Mouse (Mus musculus) G1E (cell line): ENCODE results near the gene Brms1. TPM values are rescaled to one million over a fixed set of nuclear protein-coding genes. Genes with fewer than 3 reads are reported as not detected.

Experiments used
- ATAC-seq: 2 replicates; pipeline ENCODE4 v1.8.0; 2016; ENCODE audit warnings: mild to moderate bottlenecking; ENCODE audit not compliant: insufficient number of reproducible peaks, poor library complexity, low FRiP score, severe bottlenecking; ENCODE audit errors: extremely low read depth
- DNase-seq: peaks from one replicate; pipeline ENCODE4 v3.0.0; 2012; ENCODE audit warnings: low spot score
- H3K27me3 ChIP-seq: 2 replicates; pipeline ENCODE4 v1.6.1; 2012; ENCODE audit warnings: mild to moderate bottlenecking, low read length, inconsistent platforms; ENCODE audit not compliant: insufficient read depth
- H3K36me3 ChIP-seq: replicated peaks from 2 replicates; pipeline ENCODE3; 2012; ENCODE audit warnings: mild to moderate bottlenecking, inconsistent platforms
- H3K4me1 ChIP-seq: 2 replicates; pipeline ENCODE4 v1.6.1; 2012; ENCODE audit warnings: low read depth, low read length, inconsistent platforms, mixed read lengths; ENCODE audit not compliant: insufficient read depth
- H3K4me3 ChIP-seq: 2 replicates; pipeline ENCODE4 v1.5.1; 2012; ENCODE audit warnings: low read depth, mild to moderate bottlenecking, inconsistent platforms, low read length, moderate library complexity, mixed read lengths
- H3K9me3 ChIP-seq: replicated peaks from 2 replicates; pipeline ENCODE4 v1.6.1; 2012; ENCODE audit warnings: inconsistent platforms
- CTCF ChIP-seq: IDR thresholded peaks from 2 replicates; pipeline ENCODE4 v1.5.1; 2012; ENCODE audit warnings: low read depth, low read length, inconsistent platforms, mixed read lengths
- GATA1 ChIP-seq: IDR thresholded peaks from 2 replicates; pipeline ENCODE4 v1.6.1; 2012; ENCODE audit warnings: borderline replicate concordance, low read length, inconsistent platforms, mixed read lengths
- GATA2 ChIP-seq: IDR thresholded peaks from 2 replicates; pipeline ENCODE4 v1.6.1; 2012; ENCODE audit warnings: low read depth, low read length, inconsistent platforms, borderline replicate concordance
- POLR2AphosphoS5 ChIP-seq: IDR thresholded peaks from 2 replicates; pipeline ENCODE4 v1.6.1; 2012; ENCODE audit warnings: low read depth, low read length, inconsistent platforms; ENCODE audit not compliant: insufficient replicate concordance
- TAL1 ChIP-seq: conservative IDR thresholded peaks from 2 replicates; pipeline ENCODE4 v1.6.1; 2012; ENCODE audit warnings: low read depth, low read length, inconsistent platforms, mixed read lengths
- polyA plus RNA-seq: library from polyadenylated mRNA; stranded (reverse); fragments of >175 nt; gene quantifications from 2 replicates; pipeline ENCODE4 v1.2.3, GENCODE M21; 2012
- total RNA-seq, 2 experiments: library from RNA; stranded (forward) in 1 of 2; stranded (reverse) in 1 of 2; fragments of 200-1000 nt in 1 of 2; fragments of >200 nt in 1 of 2; fragmentation: Nextera tagmentation in 1 of 2; gene quantifications; 2 replicates each; pipeline ENCODE4 v1.2.3; 2014 to 2017

Brms1 gene
- total and polyA plus RNA-seq, 3 experiments = 15.4 to 88.7 (median 18.8) TPM

DNA sequence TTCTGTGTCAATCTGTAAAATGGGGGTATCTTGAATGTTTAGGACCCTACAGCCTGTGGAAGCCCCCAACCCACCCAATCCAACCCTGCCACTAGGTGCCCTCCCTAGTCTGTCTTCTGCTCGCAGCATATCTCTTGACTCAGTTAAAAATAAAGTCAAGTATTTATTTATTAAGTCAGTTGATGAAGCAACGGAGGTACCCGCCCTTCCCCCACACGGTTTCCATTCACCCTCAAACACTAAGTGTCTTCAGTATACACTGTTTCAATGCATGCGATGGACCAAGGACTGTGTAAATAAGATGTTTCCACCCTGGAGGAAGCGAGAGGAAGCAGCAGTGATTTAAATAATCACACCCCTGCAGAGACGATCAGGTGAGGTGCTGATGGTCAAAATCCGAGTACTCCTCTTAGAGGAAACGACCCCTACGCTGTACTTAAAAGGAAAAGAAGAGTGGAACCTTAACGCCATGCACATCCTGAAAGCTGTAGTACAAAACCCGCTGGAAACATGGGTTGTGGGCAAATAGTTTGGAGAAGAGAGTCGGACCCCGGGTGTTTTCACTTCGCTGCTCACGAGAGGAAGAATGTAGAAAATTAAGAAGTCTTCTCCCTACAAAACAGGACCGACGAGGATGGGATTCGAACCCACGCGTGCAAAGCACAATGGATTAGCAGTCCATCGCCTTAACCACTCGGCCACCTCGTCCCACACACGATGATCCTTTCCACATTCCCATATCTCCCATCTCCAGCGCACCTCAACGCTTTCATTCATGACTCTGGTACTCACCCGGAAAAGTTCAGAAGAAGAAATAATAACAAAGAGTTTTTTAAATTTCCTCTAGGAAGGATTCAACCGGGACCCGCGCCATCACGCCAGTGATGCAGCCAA, 3.2 kb upstream of the Brms1 start:
- ATAC-seq (no peak), DNase-seq (no peak)

DNA sequence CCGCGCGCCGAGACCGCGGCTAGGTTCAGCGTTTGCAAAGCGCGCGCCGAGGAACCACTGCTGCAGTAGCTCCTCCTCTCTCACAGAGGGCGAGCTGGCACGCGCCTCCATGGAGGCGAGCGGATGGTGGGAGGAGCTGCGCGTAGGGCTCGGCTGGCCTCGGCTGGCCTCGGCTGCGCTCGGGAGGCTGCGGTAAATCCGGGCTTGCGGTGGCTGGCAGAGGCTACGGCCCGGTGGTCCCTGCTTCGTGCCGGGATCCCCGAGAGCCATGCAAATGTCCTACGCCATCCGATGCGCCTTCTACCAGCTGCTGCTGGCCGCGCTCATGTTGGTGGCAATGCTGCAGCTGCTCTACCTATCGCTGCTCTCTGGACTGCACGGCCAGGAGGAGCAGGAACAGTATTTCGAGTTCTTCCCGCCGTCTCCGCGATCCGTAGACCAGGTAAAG, 2.4 kb upstream of the Brms1 start, which contains the start of the genes B4gat1 and AC124502.3:
TSS of gene B4gat1 (plus strand) at position 118 of the 448 bp plus-strand sequence.
TSS of gene AC124502.3 (plus strand) at position 183 of the 448 bp plus-strand sequence.
- TF ChIP-seq GATA2 = no peak
- no peak for TF ChIP-seq CTCF
- TF ChIP-seq TAL1 = no peak
- no peak for TF ChIP-seq POLR2AphosphoS5
- no peak for TF ChIP-seq GATA1
- peak within 1 kb of the TSS; percentile 91 for H3K4me3 ChIP-seq
- H3K27me3 ChIP-seq = no peaks in the 10 kb centered on the region
- no peaks in the 10 kb centered on the region for H3K9me3 ChIP-seq
- H3K36me3 ChIP-seq = peaks cover 15% of the 10 kb centered on the region
- DNase-seq (peak; percentile 92), ATAC-seq (peak; percentile 59; the same call in 1 of the 2 replicates)
- H3K4me1 ChIP-seq = peaks cover 53% of the 10 kb centered on the region

More for the DNA sequence above, 3.2 kb upstream of the Brms1 start:
- Histone ChIP-seq H3K9me3 (no peaks in the 10 kb centered on the region), H3K4me1 (peaks cover 53% of the 10 kb centered on the region), H3K27me3 (no peaks in the 10 kb centered on the region), H3K36me3 (peaks cover 9% of the 10 kb centered on the region), H3K4me3 (peak overlapping the region; percentile 91)
- TF ChIP-seq GATA2 = no peak
- no peak for TF ChIP-seq CTCF
- TF ChIP-seq TAL1 = no peak
- no peak for TF ChIP-seq POLR2AphosphoS5
- TF ChIP-seq GATA1 = no peak

DNA sequence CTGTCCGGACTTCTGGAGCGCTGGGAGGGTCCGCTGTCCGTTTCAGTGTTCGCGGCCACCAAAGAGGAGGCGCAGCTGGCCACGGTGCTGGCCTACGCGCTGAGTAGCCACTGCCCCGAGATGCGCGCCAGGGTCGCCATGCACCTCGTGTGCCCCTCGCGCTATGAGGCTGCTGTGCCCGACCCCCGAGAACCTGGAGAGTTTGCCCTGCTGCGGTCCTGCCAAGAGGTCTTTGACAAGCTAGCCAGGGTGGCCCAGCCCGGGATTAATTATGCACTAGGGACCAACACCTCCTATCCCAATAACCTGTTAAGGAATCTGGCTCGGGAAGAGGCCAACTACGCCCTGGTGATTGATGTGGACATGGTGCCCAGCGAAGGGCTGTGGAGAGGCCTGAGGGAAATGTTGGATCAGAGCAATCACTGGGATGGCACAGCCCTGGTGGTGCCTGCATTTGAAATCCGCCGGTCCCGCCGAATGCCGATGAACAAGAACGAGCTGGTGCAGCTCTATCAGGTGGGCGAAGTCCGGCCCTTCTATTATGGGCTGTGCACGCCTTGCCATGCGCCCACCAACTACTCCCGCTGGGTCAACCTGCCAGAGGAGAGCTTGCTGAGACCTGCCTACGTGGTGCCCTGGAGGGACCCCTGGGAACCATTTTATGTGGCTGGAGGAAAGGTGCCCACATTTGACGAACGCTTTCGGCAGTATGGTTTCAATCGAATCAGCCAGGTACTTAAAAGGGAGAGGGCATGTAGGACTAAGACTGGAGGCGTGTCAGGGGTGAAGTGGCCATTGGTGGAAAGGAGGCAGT, 1.6 kb upstream of the Brms1 start:
- no peak for DNase-seq
- H3K36me3 ChIP-seq = peaks cover 23% of the 10 kb centered on the region
- H3K27me3 ChIP-seq = no peaks in the 10 kb centered on the region
- peak overlapping the region; percentile 91 for H3K4me3 ChIP-seq
- TF ChIP-seq POLR2AphosphoS5 (no peak), CTCF (no peak), GATA2 (no peak), GATA1 (no peak), TAL1 (no peak)
- ATAC-seq = no peak
- H3K9me3 ChIP-seq = no peaks in the 10 kb centered on the region
- H3K4me1 ChIP-seq = peaks cover 53% of the 10 kb centered on the region

DNA sequence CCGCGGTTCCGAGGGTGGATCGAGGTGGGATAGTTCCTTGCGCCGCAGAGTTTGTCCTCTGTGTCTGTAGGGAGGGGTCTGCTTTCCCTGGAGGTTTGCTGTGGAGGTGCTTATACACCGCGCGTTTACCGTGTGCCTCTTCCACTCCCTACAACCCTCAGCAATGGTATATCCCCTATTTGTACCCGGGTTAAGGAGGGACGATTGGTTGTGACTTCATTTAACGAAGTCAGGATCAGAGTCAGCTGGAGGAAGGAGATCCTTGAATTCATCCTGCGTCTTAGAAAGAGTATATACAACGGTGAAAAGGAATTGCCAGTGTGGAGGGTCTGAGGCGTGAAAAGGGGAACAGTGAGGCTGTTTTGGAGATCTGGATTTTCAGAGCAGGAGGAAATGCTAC, 434 bp downstream of the Brms1 start:
- peak; percentile 53 for DNase-seq
- Histone ChIP-seq H3K4me3 (peak overlapping the region; percentile 89), H3K4me1 (peaks cover 51% of the 10 kb centered on the region), H3K36me3 (peaks cover 42% of the 10 kb centered on the region), H3K27me3 (no peaks in the 10 kb centered on the region), H3K9me3 (no peaks in the 10 kb centered on the region)
- TF ChIP-seq CTCF (no peak), GATA1 (no peak), GATA2 (no peak), TAL1 (no peak), POLR2AphosphoS5 (no peak)
- ATAC-seq = no peak

DNA sequence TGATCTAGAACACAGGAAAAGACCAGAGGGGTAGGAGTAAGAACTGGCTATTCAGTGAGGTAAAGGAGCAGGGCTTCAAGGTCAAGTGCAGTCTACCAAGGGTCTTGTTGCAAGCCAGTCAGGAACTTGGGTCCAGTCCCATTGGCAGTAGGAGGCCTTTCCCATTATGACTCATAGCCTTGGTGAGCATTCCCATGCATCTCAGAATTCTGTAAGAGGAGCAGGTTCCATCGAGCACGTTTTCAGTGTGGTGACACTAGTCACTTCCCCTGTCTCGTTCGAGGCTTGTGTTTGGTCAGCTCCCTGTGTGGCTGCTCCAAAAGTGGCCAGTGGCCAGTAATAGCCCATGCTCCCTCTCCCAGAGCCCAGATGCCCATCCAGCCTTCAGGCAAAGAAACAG, 4.4 kb downstream of the Brms1 start:
- ATAC-seq (no peak), DNase-seq (no peak)
- TF ChIP-seq POLR2AphosphoS5 (no peak), GATA2 (no peak), CTCF (no peak), TAL1 (no peak), GATA1 (no peak)
- Histone ChIP-seq H3K36me3 (peaks cover 82% of the 10 kb centered on the region), H3K4me3 (no peak overlapping the region), H3K27me3 (no peaks in the 10 kb centered on the region), H3K9me3 (no peaks in the 10 kb centered on the region), H3K4me1 (peaks cover 20% of the 10 kb centered on the region)
